Mouse (Mus musculus): ENCODE measurements around the gene Olfr1269. TPM values are rescaled to one million over a fixed set of nuclear protein-coding genes. Genes with fewer than 3 reads are reported as not detected.

Olfr1269 gene
- not detected in 2 replicates for polyA plus RNA-seq (2012; rRNA removed)
- polyA plus RNA-seq (2014; fragmentation: Nextera tagmentation; extraction: Ambion mirVana), result not detected in 2 replicates

- no peak for ATAC-seq (ENCODE audit: low FRiP score, low read depth)
- H3K4me1 ChIP-seq (ENCODE audit: control insufficient read depth, insufficient read depth, low read length), result no peaks in the 10 kb centered on the region
- 93% methylated on average over 1 of the region's 1 CpGs for WGBS
- no peak within 1 kb of the TSS for H3K4me3 ChIP-seq (replicated peaks; ENCODE audit: low read length)
- no peak for TF ChIP-seq POLR2A (IDR thresholded peaks at IDR 0.05; ENCODE audit: borderline replicate concordance, extremely low read depth, insufficient read depth, insufficient read length)
- H3K9ac ChIP-seq (ENCODE audit: low read depth, low read length, severe bottlenecking), result no peak within 1 kb of the TSS
- no peaks in the 10 kb centered on the region for H3K36me3 ChIP-seq (ENCODE audit: control insufficient read depth, insufficient read depth, low read length)
- no peaks in the 10 kb centered on the region for H3K9me3 ChIP-seq (ENCODE audit: control insufficient read depth, low read length)
- no peak for DNase-seq (ENCODE audit: low spot score)
- no peak within 1 kb of the TSS for H3K27ac ChIP-seq (replicated peaks; ENCODE audit: low read depth, low read length)
- H3K27me3 ChIP-seq (ENCODE audit: control insufficient read depth, insufficient read depth, low read length), result no peaks in the 10 kb centered on the region
- H3K4me2 ChIP-seq (replicated peaks; ENCODE audit: low read depth, low read length, severe bottlenecking), result no peak within 1 kb of the TSS
These were observed at the start of gene Olfr1269 for GRCm38 (mm10) chr2:90121312-90121711. Gene Olfr1269 (minus strand): TSS chr2:90121412.

- no peak for ATAC-seq (ENCODE audit: low FRiP score, low read depth)
- Histone ChIP-seq H3K4me1 (ENCODE audit: control insufficient read depth, insufficient read depth, low read length) (no peaks in the 10 kb centered on the region), H3K27ac (replicated peaks; ENCODE audit: low read depth, low read length) (no peak overlapping the region), H3K36me3 (ENCODE audit: control insufficient read depth, insufficient read depth, low read length) (no peaks in the 10 kb centered on the region), H3K4me3 (replicated peaks; ENCODE audit: low read length) (no peak overlapping the region), H3K27me3 (ENCODE audit: control insufficient read depth, insufficient read depth, low read length) (no peaks in the 10 kb centered on the region), H3K9me3 (ENCODE audit: control insufficient read depth, low read length) (no peaks in the 10 kb centered on the region), H3K4me2 (replicated peaks; ENCODE audit: low read depth, low read length, severe bottlenecking) (no peak overlapping the region), H3K9ac (ENCODE audit: low read depth, low read length, severe bottlenecking) (no peak overlapping the region)
- 91% methylated on average over 9 of the region's 9 CpGs for WGBS
- no peak for DNase-seq (ENCODE audit: low spot score)
- TF ChIP-seq POLR2A (IDR thresholded peaks at IDR 0.05; ENCODE audit: borderline replicate concordance, extremely low read depth, insufficient read depth, insufficient read length), result no peak
These were observed 32.7 kb upstream of the Olfr1269 start for GRCm38 (mm10) chr2:90153916-90154315.

- DNase-seq (ENCODE audit: low spot score) (no peak), ATAC-seq (ENCODE audit: low FRiP score, low read depth) (no peak)
- Histone ChIP-seq H3K9ac (ENCODE audit: low read depth, low read length, severe bottlenecking) (no peak within 1 kb of the TSS), H3K4me2 (replicated peaks; ENCODE audit: low read depth, low read length, severe bottlenecking) (no peak within 1 kb of the TSS), H3K4me1 (ENCODE audit: control insufficient read depth, insufficient read depth, low read length) (no peaks in the 10 kb centered on the region), H3K4me3 (replicated peaks; ENCODE audit: low read length) (no peak within 1 kb of the TSS), H3K36me3 (ENCODE audit: control insufficient read depth, insufficient read depth, low read length) (no peaks in the 10 kb centered on the region), H3K27me3 (ENCODE audit: control insufficient read depth, insufficient read depth, low read length) (no peaks in the 10 kb centered on the region), H3K27ac (replicated peaks; ENCODE audit: low read depth, low read length) (no peak within 1 kb of the TSS), H3K9me3 (ENCODE audit: control insufficient read depth, low read length) (no peaks in the 10 kb centered on the region)
- TF ChIP-seq POLR2A (IDR thresholded peaks at IDR 0.05; ENCODE audit: borderline replicate concordance, extremely low read depth, insufficient read depth, insufficient read length), result no peak
- 82% methylated on average over 3 of the region's 3 CpGs for WGBS
These were observed 31.8 kb upstream of the Olfr1269 start, which contains the start of gene Olfr1270 for GRCm38 (mm10) chr2:90152991-90153390. Gene Olfr1270 (minus strand): TSS chr2:90153091.

- no peak for TF ChIP-seq POLR2A (IDR thresholded peaks at IDR 0.05; ENCODE audit: borderline replicate concordance, extremely low read depth, insufficient read depth, insufficient read length)
- no peak within 1 kb of the TSS for H3K27ac ChIP-seq (replicated peaks; ENCODE audit: low read depth, low read length)
- H3K4me2 ChIP-seq (replicated peaks; ENCODE audit: low read depth, low read length, severe bottlenecking), result no peak within 1 kb of the TSS
- no peaks in the 10 kb centered on the region for H3K4me1 ChIP-seq (ENCODE audit: control insufficient read depth, insufficient read depth, low read length)
- H3K36me3 ChIP-seq (ENCODE audit: control insufficient read depth, insufficient read depth, low read length), result no peaks in the 10 kb centered on the region
- ATAC-seq (ENCODE audit: low FRiP score, low read depth), result no peak
- no peaks in the 10 kb centered on the region for H3K9me3 ChIP-seq (ENCODE audit: control insufficient read depth, low read length)
- H3K27me3 ChIP-seq (ENCODE audit: control insufficient read depth, insufficient read depth, low read length), result no peaks in the 10 kb centered on the region
- no peak within 1 kb of the TSS for H3K9ac ChIP-seq (ENCODE audit: low read depth, low read length, severe bottlenecking)
- no peak within 1 kb of the TSS for H3K4me3 ChIP-seq (replicated peaks; ENCODE audit: low read length)
- DNase-seq (ENCODE audit: low spot score), result no peak
These were observed 21.0 kb upstream of the Olfr1269 start, which contains the start of gene Olfr32 for GRCm38 (mm10) chr2:90142196-90142595. Gene Olfr32 (minus strand): TSS chr2:90142296.

- WGBS, result 82% methylated on average over 2 of the region's 2 CpGs
- H3K9ac ChIP-seq (ENCODE audit: low read depth, low read length, severe bottlenecking), result no peak overlapping the region
- ATAC-seq (ENCODE audit: low FRiP score, low read depth), result no peak
These were observed 51.1 kb downstream of the Olfr1269 start for GRCm38 (mm10) chr2:90070065-90070464.

More at GRCm38 (mm10) chr2:90070065-90070464, 51.1 kb downstream of the Olfr1269 start:
- H3K27me3 ChIP-seq (ENCODE audit: control insufficient read depth, insufficient read depth, low read length), result no peaks in the 10 kb centered on the region
- DNase-seq (ENCODE audit: low spot score), result no peak
- no peaks in the 10 kb centered on the region for H3K9me3 ChIP-seq (ENCODE audit: control insufficient read depth, low read length)
- H3K4me1 ChIP-seq (ENCODE audit: control insufficient read depth, insufficient read depth, low read length), result no peaks in the 10 kb centered on the region
- H3K4me3 ChIP-seq (replicated peaks; ENCODE audit: low read length), result no peak overlapping the region
- no peak overlapping the region for H3K4me2 ChIP-seq (replicated peaks; ENCODE audit: low read depth, low read length, severe bottlenecking)
- TF ChIP-seq POLR2A (IDR thresholded peaks at IDR 0.05; ENCODE audit: borderline replicate concordance, extremely low read depth, insufficient read depth, insufficient read length), result no peak
- H3K27ac ChIP-seq (replicated peaks; ENCODE audit: low read depth, low read length), result no peak overlapping the region
- no peaks in the 10 kb centered on the region for H3K36me3 ChIP-seq (ENCODE audit: control insufficient read depth, insufficient read depth, low read length)

Other genes starting within 250 kb of the Olfr1269 start
- gene Olfr1257, start 243.0 kb downstream of the Olfr1269 start, polyA plus RNA-seq (2012; rRNA removed), result not detected in 2 replicates
- gene Olfr1257, start 243.0 kb downstream of the Olfr1269 start, polyA plus RNA-seq (2014; fragmentation: Nextera tagmentation; extraction: Ambion mirVana), result not detected in 2 replicates
- not detected in 2 replicates for gene Olfr1258, start 194.1 kb downstream of the Olfr1269 start, polyA plus RNA-seq (2012; rRNA removed)
- gene Olfr1258, start 194.1 kb downstream of the Olfr1269 start, polyA plus RNA-seq (2014; fragmentation: Nextera tagmentation; extraction: Ambion mirVana), result not detected in 2 replicates
- gene Olfr1259, start 172.7 kb downstream of the Olfr1269 start, polyA plus RNA-seq (2012; rRNA removed), result not detected in 2 replicates
- gene Olfr1259, start 172.7 kb downstream of the Olfr1269 start, polyA plus RNA-seq (2014; fragmentation: Nextera tagmentation; extraction: Ambion mirVana), result not detected in 2 replicates
- gene Olfr1260, start 147.1 kb downstream of the Olfr1269 start, polyA plus RNA-seq (2012; rRNA removed), result not detected in 2 replicates
- not detected in 2 replicates for gene Olfr1260, start 147.1 kb downstream of the Olfr1269 start, polyA plus RNA-seq (2014; fragmentation: Nextera tagmentation; extraction: Ambion mirVana)
- gene Olfr1261, start 130.2 kb downstream of the Olfr1269 start, polyA plus RNA-seq (2012; rRNA removed), result not detected in 2 replicates
- gene Olfr1261, start 130.2 kb downstream of the Olfr1269 start, polyA plus RNA-seq (2014; fragmentation: Nextera tagmentation; extraction: Ambion mirVana), result not detected in 2 replicates
- not detected in 2 replicates for gene Olfr1262, start 121.3 kb downstream of the Olfr1269 start, polyA plus RNA-seq (2012; rRNA removed)
- gene Olfr1262, start 121.3 kb downstream of the Olfr1269 start, polyA plus RNA-seq (2014; fragmentation: Nextera tagmentation; extraction: Ambion mirVana), result not detected in 2 replicates
- gene Olfr1263, start 109.3 kb downstream of the Olfr1269 start, polyA plus RNA-seq (2012; rRNA removed), result not detected in 2 replicates
- not detected in 2 replicates for gene Olfr1263, start 109.3 kb downstream of the Olfr1269 start, polyA plus RNA-seq (2014; fragmentation: Nextera tagmentation; extraction: Ambion mirVana)
- gene Olfr1264, start 95.8 kb downstream of the Olfr1269 start, polyA plus RNA-seq (2012; rRNA removed), result not detected in 2 replicates
- not detected in 2 replicates for gene Olfr1264, start 95.8 kb downstream of the Olfr1269 start, polyA plus RNA-seq (2014; fragmentation: Nextera tagmentation; extraction: Ambion mirVana)
- gene Olfr1265, start 86.1 kb downstream of the Olfr1269 start, polyA plus RNA-seq (2012; rRNA removed), result not detected in 2 replicates
- gene Olfr1265, start 86.1 kb downstream of the Olfr1269 start, polyA plus RNA-seq (2014; fragmentation: Nextera tagmentation; extraction: Ambion mirVana), result not detected in 2 replicates
- gene Olfr140, start 57.8 kb downstream of the Olfr1269 start, polyA plus RNA-seq (2012; rRNA removed), result not detected in 2 replicates
- not detected in 2 replicates for gene Olfr140, start 57.8 kb downstream of the Olfr1269 start, polyA plus RNA-seq (2014; fragmentation: Nextera tagmentation; extraction: Ambion mirVana)
- gene Olfr32, start 20.9 kb upstream of the Olfr1269 start, polyA plus RNA-seq (2012; rRNA removed), result not detected in 2 replicates
- gene Olfr32, start 20.9 kb upstream of the Olfr1269 start, polyA plus RNA-seq (2014; fragmentation: Nextera tagmentation; extraction: Ambion mirVana), result not detected in 2 replicates
- gene Olfr1270, start 31.7 kb upstream of the Olfr1269 start, polyA plus RNA-seq (2012; rRNA removed), result not detected in 2 replicates
- not detected in 2 replicates for gene Olfr1270, start 31.7 kb upstream of the Olfr1269 start, polyA plus RNA-seq (2014; fragmentation: Nextera tagmentation; extraction: Ambion mirVana)
- not detected in 2 replicates for gene Olfr1506, start 103.1 kb upstream of the Olfr1269 start, polyA plus RNA-seq (2012; rRNA removed)
- gene Olfr1506, start 103.1 kb upstream of the Olfr1269 start, polyA plus RNA-seq (2014; fragmentation: Nextera tagmentation; extraction: Ambion mirVana), result not detected in 2 replicates
- not detected in 2 replicates for gene Olfr142, start 136.2 kb upstream of the Olfr1269 start, polyA plus RNA-seq (2012; rRNA removed)
- not detected in 2 replicates for gene Olfr142, start 136.2 kb upstream of the Olfr1269 start, polyA plus RNA-seq (2014; fragmentation: Nextera tagmentation; extraction: Ambion mirVana)
- gene Olfr1271, start 149.6 kb upstream of the Olfr1269 start, polyA plus RNA-seq (2012; rRNA removed), result not detected in 2 replicates
- gene Olfr1271, start 149.6 kb upstream of the Olfr1269 start, polyA plus RNA-seq (2014; fragmentation: Nextera tagmentation; extraction: Ambion mirVana), result not detected in 2 replicates
- not detected in 2 replicates for gene Olfr1272, start 171.4 kb upstream of the Olfr1269 start, polyA plus RNA-seq (2012; rRNA removed)
- gene Olfr1272, start 171.4 kb upstream of the Olfr1269 start, polyA plus RNA-seq (2014; fragmentation: Nextera tagmentation; extraction: Ambion mirVana), result not detected in 2 replicates
- not detected in 2 replicates for gene Gm13769, start 200.8 kb upstream of the Olfr1269 start, polyA plus RNA-seq (2012; rRNA removed)
- not detected in 2 replicates for gene Gm13769, start 200.8 kb upstream of the Olfr1269 start, polyA plus RNA-seq (2014; fragmentation: Nextera tagmentation; extraction: Ambion mirVana)

Measured in limb, embryonic 14.5 days (tissue).